Mouse (Mus musculus): Measurements from ENCODE around the gene 1700028P14Rik.

The 1700028P14Rik gene

GRCm38 (mm10) chr19:23631611-23632492 is 20.8 kb downstream of the 1700028P14Rik start:
- in situ Hi-C loops (cut with MboI; ENCODE audit: low pct_unique_long_range_greater_than_20kb in 1 of 2, low sequenced_read_pairs in 2 of 2, unreplicated experiment in 1 of 2) = no loop called here

- in situ Hi-C loops (cut with MboI; ENCODE audit: low pct_unique_long_range_greater_than_20kb in 1 of 2, low sequenced_read_pairs in 2 of 2, unreplicated experiment in 1 of 2) = no loop called here
These were observed 38.3 kb downstream of the 1700028P14Rik start for GRCm38 (mm10) chr19:23614268-23614667.

GRCm38 (mm10) chr19:23609724-23610123 is 42.9 kb downstream of the 1700028P14Rik start:
- in situ Hi-C loops (cut with MboI; ENCODE audit: low pct_unique_long_range_greater_than_20kb in 1 of 2, low sequenced_read_pairs in 2 of 2, unreplicated experiment in 1 of 2) = no loop called here

GRCm38 (mm10) chr19:23607951-23608350 is 44.7 kb downstream of the 1700028P14Rik start:
- in situ Hi-C loops (cut with MboI; ENCODE audit: low pct_unique_long_range_greater_than_20kb in 1 of 2, low sequenced_read_pairs in 2 of 2, unreplicated experiment in 1 of 2) = no loop called here

GRCm38 (mm10) chr19:23594950-23595349 is 57.7 kb downstream of the 1700028P14Rik start:
- in situ Hi-C loops (cut with MboI; ENCODE audit: low pct_unique_long_range_greater_than_20kb in 1 of 2, low sequenced_read_pairs in 2 of 2, unreplicated experiment in 1 of 2) = no loop called here

- in situ Hi-C loops (cut with MboI; ENCODE audit: low pct_unique_long_range_greater_than_20kb in 1 of 2, low sequenced_read_pairs in 2 of 2, unreplicated experiment in 1 of 2) = no loop called here
These were observed 73.8 kb downstream of the 1700028P14Rik start for GRCm38 (mm10) chr19:23578606-23579355.

GRCm38 (mm10) chr19:23576685-23577084 is 75.9 kb downstream of the 1700028P14Rik start:
- in situ Hi-C loops (cut with MboI; ENCODE audit: low pct_unique_long_range_greater_than_20kb in 1 of 2, low sequenced_read_pairs in 2 of 2, unreplicated experiment in 1 of 2) = no loop called here

- in situ Hi-C loops (cut with MboI; ENCODE audit: low pct_unique_long_range_greater_than_20kb in 1 of 2, low sequenced_read_pairs in 2 of 2, unreplicated experiment in 1 of 2) = loop anchor here in 1 of 2 experiments (10.0 kb wide), 1 partner anchor 211 kb away; no protein-coding TSS in a partner anchor
These were observed 88.9 kb downstream of the 1700028P14Rik start for GRCm38 (mm10) chr19:23563693-23564092.

- in situ Hi-C loops (cut with MboI; ENCODE audit: low pct_unique_long_range_greater_than_20kb in 1 of 2, low sequenced_read_pairs in 2 of 2, unreplicated experiment in 1 of 2) = loop anchor here in 1 of 2 experiments (10.0 kb wide), 1 partner anchor 212 kb away; no protein-coding TSS in a partner anchor
These were observed 90.0 kb downstream of the 1700028P14Rik start for GRCm38 (mm10) chr19:23562588-23562987.

- in situ Hi-C loops (cut with MboI; ENCODE audit: low pct_unique_long_range_greater_than_20kb in 1 of 2, low sequenced_read_pairs in 2 of 2, unreplicated experiment in 1 of 2) = loop anchor here in 1 of 2 experiments (10.0 kb wide), 1 partner anchor 213 kb away; no protein-coding TSS in a partner anchor
These were observed 90.6 kb downstream of the 1700028P14Rik start for GRCm38 (mm10) chr19:23562061-23562460.

- in situ Hi-C loops (cut with MboI; ENCODE audit: low pct_unique_long_range_greater_than_20kb in 1 of 2, low sequenced_read_pairs in 2 of 2, unreplicated experiment in 1 of 2) = no loop called here
These were observed 99.2 kb downstream of the 1700028P14Rik start for GRCm38 (mm10) chr19:23553450-23553849.

GRCm38 (mm10) chr19:23545604-23546003 is 107.0 kb downstream of the 1700028P14Rik start:
- in situ Hi-C loops (cut with MboI; ENCODE audit: low pct_unique_long_range_greater_than_20kb in 1 of 2, low sequenced_read_pairs in 2 of 2, unreplicated experiment in 1 of 2) = no loop called here

GRCm38 (mm10) chr19:23543244-23544004 is 109.2 kb downstream of the 1700028P14Rik start:
- in situ Hi-C loops (cut with MboI; ENCODE audit: low pct_unique_long_range_greater_than_20kb in 1 of 2, low sequenced_read_pairs in 2 of 2, unreplicated experiment in 1 of 2) = no loop called here

- in situ Hi-C loops (cut with MboI; ENCODE audit: low pct_unique_long_range_greater_than_20kb in 1 of 2, low sequenced_read_pairs in 2 of 2, unreplicated experiment in 1 of 2) = no loop called here
These were observed 109.9 kb downstream of the 1700028P14Rik start for GRCm38 (mm10) chr19:23542759-23543158.

GRCm38 (mm10) chr19:23535700-23536099 is 116.9 kb downstream of the 1700028P14Rik start:
- in situ Hi-C loops (cut with MboI; ENCODE audit: low pct_unique_long_range_greater_than_20kb in 1 of 2, low sequenced_read_pairs in 2 of 2, unreplicated experiment in 1 of 2) = no loop called here

- in situ Hi-C loops (cut with MboI; ENCODE audit: low pct_unique_long_range_greater_than_20kb in 1 of 2, low sequenced_read_pairs in 2 of 2, unreplicated experiment in 1 of 2) = no loop called here
These were observed 120.7 kb downstream of the 1700028P14Rik start for GRCm38 (mm10) chr19:23531899-23532298.

- in situ Hi-C loops (cut with MboI; ENCODE audit: low pct_unique_long_range_greater_than_20kb in 1 of 2, low sequenced_read_pairs in 2 of 2, unreplicated experiment in 1 of 2) = loop anchor here (5.0 to 25.0 kb wide), 3 partner anchors 151 to 611 kb away; no protein-coding TSS in a partner anchor
These were observed 128.9 kb downstream of the 1700028P14Rik start for GRCm38 (mm10) chr19:23523711-23524110.

GRCm38 (mm10) chr19:23521831-23522230 is 130.8 kb downstream of the 1700028P14Rik start:
- in situ Hi-C loops (cut with MboI; ENCODE audit: low pct_unique_long_range_greater_than_20kb in 1 of 2, low sequenced_read_pairs in 2 of 2, unreplicated experiment in 1 of 2) = loop anchor here (5.0 to 25.0 kb wide), 3 partner anchors 150 to 610 kb away; no protein-coding TSS in a partner anchor

All from mouse embryonic stem cell (cell line).